19 mouse cellular contexts compared by ENCODE assay signal in the genomic region with DNA sequence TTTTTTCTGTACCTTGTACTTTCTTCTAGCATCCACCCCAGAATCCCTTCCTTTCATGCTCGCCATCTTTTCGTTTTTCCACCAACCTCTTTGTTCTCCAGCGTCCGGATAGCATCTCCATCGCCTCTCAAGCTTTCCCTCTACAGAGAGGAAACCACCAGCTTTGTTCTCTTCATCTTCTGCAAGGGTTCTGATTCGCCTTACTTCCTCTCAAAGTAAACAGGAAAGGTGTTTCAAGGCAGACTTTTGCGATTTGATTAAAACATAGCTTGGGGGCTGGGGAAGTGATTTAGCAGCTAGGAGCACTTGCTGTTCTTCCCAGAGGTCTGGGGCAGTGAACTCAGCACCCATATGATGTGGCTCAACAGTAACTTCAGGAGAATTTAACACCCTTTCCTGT.
"Had no signal": no experiment of that assay in that cellular context is flagged by ENCODE, and none has a peak within 500 bp of the region (broad histone marks: within the 10 kb centered on the region; RNA-seq: fewer than 3 reads in every experiment).

No protein-coding gene starts in this region.

- H3K4me3 ChIP-seq: limb, embryonic 10.5 days; limb, embryonic 13.5 days; liver, embryonic 12.5 days; liver, embryonic 15.5 days; megakaryocyte, embryonic 14.5 days; midbrain, embryonic 10.5 days; midbrain, embryonic 13.5 days; myocyte had no signal

- ATAC-seq: liver, embryonic 12.5 days; lung, postnatal 0 days; midbrain, embryonic 13.5 days; midbrain, embryonic 16.5 days had no signal

- DNase-seq: kidney, adult 18-20 months; kidney, postnatal 14 days; kidney, postnatal 4 days; liver; lung, embryonic 14.5 days; lung, postnatal 36 days; right cerebral cortex, postnatal 14 days; right cerebral cortex, postnatal 4 days; thymus, postnatal 25 days had no signal

- H3K4me1 ChIP-seq: limb, embryonic 13.5 days; liver, embryonic 12.5 days; liver, embryonic 15.5 days; midbrain, embryonic 10.5 days had no signal
